Mouse (Mus musculus): Measurements from ENCODE around the gene Nedd4. TPM values are rescaled to one million over a fixed set of nuclear protein-coding genes. Genes with fewer than 3 reads are reported as not detected.

Gene Nedd4
- total and polyA plus RNA-seq, 3 experiments = 167 to 583 (median 216) TPM

- TF ChIP-seq ZMIZ1 (IDR thresholded peaks at IDR 0.05; ENCODE audit: low read depth, low read length) = no peak
- no peak for TF ChIP-seq GATA1 (IDR thresholded peaks at IDR 0.05; ENCODE audit: low read depth, low read length)
- peaks cover 17% of the 10 kb centered on the region for H3K79me2 ChIP-seq (ENCODE audit: control insufficient read depth, insufficient read depth, low read length, poor library complexity)
- H3K36me3 ChIP-seq (ENCODE audit: control insufficient read depth in 1 of 2, insufficient read depth in 2 of 2, low read length in 2 of 2) = peaks cover 33 to 55% of the 10 kb centered on the region in 2 experiments
- no peak overlapping the region for H3K4me3 ChIP-seq (ENCODE audit: control insufficient read depth in 1 of 2, insufficient read depth in 1 of 2, low read depth in 2 of 2, low read length in 2 of 2)
- no peaks in the 10 kb centered on the region for H3K9me3 ChIP-seq (replicated peaks; ENCODE audit: insufficient read depth, low read length)
- H3K9ac ChIP-seq (ENCODE audit: control insufficient read depth, low read depth, low read length, poor library complexity, severe bottlenecking) = no peak overlapping the region
- no peak for DNase-seq (ENCODE audit: low read depth, low spot score)
- H3K4me1 ChIP-seq (ENCODE audit: control insufficient read depth in 1 of 2, insufficient read depth in 2 of 2, low read length in 2 of 2) = peaks cover 18 to 20% of the 10 kb centered on the region in 2 experiments
- no peak overlapping the region for H3K27ac ChIP-seq (ENCODE audit: control insufficient read depth, low read depth, low read length)
- no peaks in the 10 kb centered on the region for H3K27me3 ChIP-seq (ENCODE audit: control insufficient read depth in 1 of 2, insufficient read depth in 2 of 2, low read length in 2 of 2)
These were observed 41.0 kb downstream of the Nedd4 start for GRCm38 (mm10) chr9:72703142-72703541.

GRCm38 (mm10) chr9:72703754-72704153, 41.6 kb downstream of the Nedd4 start:
- Histone ChIP-seq H3K9ac (ENCODE audit: control insufficient read depth, low read depth, low read length, poor library complexity, severe bottlenecking) (no peak overlapping the region), H3K4me1 (ENCODE audit: control insufficient read depth in 1 of 2, insufficient read depth in 2 of 2, low read length in 2 of 2) (peaks cover 13 to 14% of the 10 kb centered on the region in 2 experiments), H3K79me2 (ENCODE audit: control insufficient read depth, insufficient read depth, low read length, poor library complexity) (peaks cover 17% of the 10 kb centered on the region), H3K27ac (ENCODE audit: control insufficient read depth, low read depth, low read length) (no peak overlapping the region), H3K27me3 (ENCODE audit: control insufficient read depth in 1 of 2, insufficient read depth in 2 of 2, low read length in 2 of 2) (no peaks in the 10 kb centered on the region), H3K36me3 (ENCODE audit: control insufficient read depth in 1 of 2, insufficient read depth in 2 of 2, low read length in 2 of 2) (peaks cover 27 to 60% of the 10 kb centered on the region in 2 experiments), H3K4me3 (ENCODE audit: control insufficient read depth in 1 of 2, insufficient read depth in 1 of 2, low read depth in 2 of 2, low read length in 2 of 2) (no peak overlapping the region), H3K9me3 (replicated peaks; ENCODE audit: insufficient read depth, low read length) (no peaks in the 10 kb centered on the region)
- no peak for DNase-seq (ENCODE audit: low read depth, low spot score)
- no peak for TF ChIP-seq MAX (IDR thresholded peaks at IDR 0.05; ENCODE audit: low read length)

GRCm38 (mm10) chr9:72705270-72705669, 43.1 kb downstream of the Nedd4 start:
- no peak overlapping the region for H3K4me3 ChIP-seq (ENCODE audit: control insufficient read depth in 1 of 2, insufficient read depth in 1 of 2, low read depth in 2 of 2, low read length in 2 of 2)
- peaks cover 14 to 72% of the 10 kb centered on the region in 2 experiments for H3K36me3 ChIP-seq (ENCODE audit: control insufficient read depth in 1 of 2, insufficient read depth in 2 of 2, low read length in 2 of 2)
- no peaks in the 10 kb centered on the region for H3K9me3 ChIP-seq (replicated peaks; ENCODE audit: insufficient read depth, low read length)
- TF ChIP-seq SMC3 (IDR thresholded peaks at IDR 0.05; ENCODE audit: low read depth, low read length) = no peak
- TF ChIP-seq RAD21 (IDR thresholded peaks at IDR 0.05; ENCODE audit: low read depth, low read length) = no peak
- TF ChIP-seq TAL1 (IDR thresholded peaks at IDR 0.05; ENCODE audit: low read length) = no peak
- TF ChIP-seq SIN3A (IDR thresholded peaks at IDR 0.05; ENCODE audit: low read length) = no peak
- no peak for TF ChIP-seq NRF1 (IDR thresholded peaks at IDR 0.05; ENCODE audit: insufficient read depth, low read depth, low read length, poor library complexity, severe bottlenecking)
- no peak for TF ChIP-seq JUND (IDR thresholded peaks at IDR 0.05; ENCODE audit: low read depth, low read length)
- no peak for TF ChIP-seq MXI1 (IDR thresholded peaks at IDR 0.05; ENCODE audit: low read depth, low read length)
- TF ChIP-seq MAX (IDR thresholded peaks at IDR 0.05; ENCODE audit: low read length) = no peak
- no peak for TF ChIP-seq UBTF (IDR thresholded peaks at IDR 0.05; ENCODE audit: borderline replicate concordance, insufficient read depth, low read depth, low read length)
- no peak; the same call in 1 of the 2 replicates for TF ChIP-seq ZKSCAN1 (IDR thresholded peaks at IDR 0.05; ENCODE audit: low read depth, low read length)
- TF ChIP-seq ZC3H11A (IDR thresholded peaks at IDR 0.05; ENCODE audit: low read depth, low read length) = no peak
- TF ChIP-seq ELF1 (IDR thresholded peaks at IDR 0.05; ENCODE audit: low read depth, low read length) = no peak
- no peak for TF ChIP-seq CHD2 (IDR thresholded peaks at IDR 0.05; ENCODE audit: low read length)
- no peak for TF ChIP-seq ZNF384 (IDR thresholded peaks at IDR 0.05; ENCODE audit: low read depth, low read length)
- TF ChIP-seq POLR2A (IDR thresholded peaks at IDR 0.05; ENCODE audit: control insufficient read depth in 1 of 2, insufficient read depth in 1 of 2, low read depth in 1 of 2, low read length in 2 of 2, poor library complexity in 1 of 2) = no peak
- TF ChIP-seq MYB (IDR thresholded peaks at IDR 0.05; ENCODE audit: low read depth, low read length) = no peak
- no peak for TF ChIP-seq CTCF (IDR thresholded peaks at IDR 0.05 in 2 of 3, conservative IDR thresholded peaks at IDR 0.05 in 1 of 3; ENCODE audit: control insufficient read depth in 1 of 3, insufficient read depth in 1 of 3, low read depth in 2 of 3, low read length in 3 of 3, poor library complexity in 1 of 3, severe bottlenecking in 1 of 3)
- H3K9ac ChIP-seq (ENCODE audit: control insufficient read depth, low read depth, low read length, poor library complexity, severe bottlenecking) = no peak overlapping the region
- no peak overlapping the region for H3K27ac ChIP-seq (ENCODE audit: control insufficient read depth, low read depth, low read length)
- peaks cover under 1 to 3% of the 10 kb centered on the region in 2 experiments; a peak in 2 of 4 replicates for H3K4me1 ChIP-seq (ENCODE audit: control insufficient read depth in 1 of 2, insufficient read depth in 2 of 2, low read length in 2 of 2)
- H3K27me3 ChIP-seq (ENCODE audit: control insufficient read depth in 1 of 2, insufficient read depth in 2 of 2, low read length in 2 of 2) = no peaks in the 10 kb centered on the region
- no peak for DNase-seq (ENCODE audit: low read depth, low spot score)
- peaks cover 14% of the 10 kb centered on the region for H3K79me2 ChIP-seq (ENCODE audit: control insufficient read depth, insufficient read depth, low read length, poor library complexity)
